Mouse (Mus musculus): ENCODE data around the gene Veph1.

GRCm38 (mm10) chr3:66294729-66295128 lies 1.9 kb downstream of the Veph1 start:
- no peak for TF ChIP-seq POLR2A (IDR thresholded peaks at IDR 0.05; ENCODE audit: low read depth, low read length)
- no peak for TF ChIP-seq CTCF (conservative IDR thresholded peaks at IDR 0.05; ENCODE audit: insufficient read depth, insufficient read length, low read depth, low read length)
